Mouse (Mus musculus): ENCODE data around the gene S100a16.

The S100a16 gene

GRCm38 (mm10) chr3:90515789-90516188 lies 21.3 kb upstream of the S100a16 start:
- ATAC-seq (ENCODE audit: insufficient number of reproducible peaks, low FRiP score, low TSS enrichment): no peak

GRCm38 (mm10) chr3:90517711-90518110 lies 19.3 kb upstream of the S100a16 start:
- ATAC-seq (ENCODE audit: insufficient number of reproducible peaks, low FRiP score, low TSS enrichment): no peak

GRCm38 (mm10) chr3:90525421-90525820 lies 11.6 kb upstream of the S100a16 start:
- peak; percentile 45; the same call in 1 of the 2 replicates for ATAC-seq (ENCODE audit: insufficient number of reproducible peaks, low FRiP score, low TSS enrichment)

GRCm38 (mm10) chr3:90526076-90526475 lies 11.0 kb upstream of the S100a16 start:
- no peak for ATAC-seq (ENCODE audit: insufficient number of reproducible peaks, low FRiP score, low TSS enrichment)

- ATAC-seq (ENCODE audit: insufficient number of reproducible peaks, low FRiP score, low TSS enrichment): no peak
Measured at GRCm38 (mm10) chr3:90526580-90526979, 10.5 kb upstream of the S100a16 start, which contains the start of gene S100a14. Gene S100a14, plus strand, starts transcription at chr3:90526856.

GRCm38 (mm10) chr3:90527291-90527873 lies 9.7 kb upstream of the S100a16 start:
- ATAC-seq (ENCODE audit: insufficient number of reproducible peaks, low FRiP score, low TSS enrichment): no peak

- ATAC-seq (ENCODE audit: insufficient number of reproducible peaks, low FRiP score, low TSS enrichment): no peak
Measured at GRCm38 (mm10) chr3:90531713-90532112, 5.3 kb upstream of the S100a16 start.

- ATAC-seq (ENCODE audit: insufficient number of reproducible peaks, low FRiP score, low TSS enrichment): no peak
Measured at GRCm38 (mm10) chr3:90535446-90535845, 1.6 kb upstream of the S100a16 start.

GRCm38 (mm10) chr3:90537905-90538296 lies 847 bp downstream of the S100a16 start:
- no peak for ATAC-seq (ENCODE audit: insufficient number of reproducible peaks, low FRiP score, low TSS enrichment)

- ATAC-seq (ENCODE audit: insufficient number of reproducible peaks, low FRiP score, low TSS enrichment): no peak
Measured at GRCm38 (mm10) chr3:90540904-90541303, 3.9 kb downstream of the S100a16 start.

GRCm38 (mm10) chr3:90549676-90550420 lies 12.8 kb downstream of the S100a16 start:
- ATAC-seq (ENCODE audit: insufficient number of reproducible peaks, low FRiP score, low TSS enrichment): no peak

- no peak for ATAC-seq (ENCODE audit: insufficient number of reproducible peaks, low FRiP score, low TSS enrichment)
Measured at GRCm38 (mm10) chr3:90550421-90550790, 13.4 kb downstream of the S100a16 start.

- ATAC-seq (ENCODE audit: insufficient number of reproducible peaks, low FRiP score, low TSS enrichment): no peak
Measured at GRCm38 (mm10) chr3:90552231-90552630, 15.2 kb downstream of the S100a16 start.

- peak; percentile 56; the same call in 1 of the 2 replicates for ATAC-seq (ENCODE audit: insufficient number of reproducible peaks, low FRiP score, low TSS enrichment)
Measured at GRCm38 (mm10) chr3:90555954-90556353, 18.9 kb downstream of the S100a16 start.

- ATAC-seq (ENCODE audit: insufficient number of reproducible peaks, low FRiP score, low TSS enrichment): no peak
Measured at GRCm38 (mm10) chr3:90560008-90560628, 23.1 kb downstream of the S100a16 start, which contains the start of gene S100a3. Gene S100a3, plus strand, starts transcription at chr3:90560578.

- ATAC-seq (ENCODE audit: insufficient number of reproducible peaks, low FRiP score, low TSS enrichment): no peak
Measured at GRCm38 (mm10) chr3:90574691-90575090, 37.6 kb downstream of the S100a16 start.

GRCm38 (mm10) chr3:90575320-90575719 lies 38.3 kb downstream of the S100a16 start:
- no peak for ATAC-seq (ENCODE audit: insufficient number of reproducible peaks, low FRiP score, low TSS enrichment)

- ATAC-seq (ENCODE audit: insufficient number of reproducible peaks, low FRiP score, low TSS enrichment): no peak
Measured at GRCm38 (mm10) chr3:90576351-90577001, 39.4 kb downstream of the S100a16 start.

GRCm38 (mm10) chr3:90579433-90579832 lies 42.4 kb downstream of the S100a16 start:
- no peak for ATAC-seq (ENCODE audit: insufficient number of reproducible peaks, low FRiP score, low TSS enrichment)

GRCm38 (mm10) chr3:90581141-90581540 lies 44.1 kb downstream of the S100a16 start:
- no peak for ATAC-seq (ENCODE audit: insufficient number of reproducible peaks, low FRiP score, low TSS enrichment)

- no peak for ATAC-seq (ENCODE audit: insufficient number of reproducible peaks, low FRiP score, low TSS enrichment)
Measured at GRCm38 (mm10) chr3:90582156-90582555, 45.1 kb downstream of the S100a16 start.

Measured in cerebellum, adult (tissue).